Mouse (Mus musculus): Measurements from ENCODE around the gene Cacnb2.

DNA sequence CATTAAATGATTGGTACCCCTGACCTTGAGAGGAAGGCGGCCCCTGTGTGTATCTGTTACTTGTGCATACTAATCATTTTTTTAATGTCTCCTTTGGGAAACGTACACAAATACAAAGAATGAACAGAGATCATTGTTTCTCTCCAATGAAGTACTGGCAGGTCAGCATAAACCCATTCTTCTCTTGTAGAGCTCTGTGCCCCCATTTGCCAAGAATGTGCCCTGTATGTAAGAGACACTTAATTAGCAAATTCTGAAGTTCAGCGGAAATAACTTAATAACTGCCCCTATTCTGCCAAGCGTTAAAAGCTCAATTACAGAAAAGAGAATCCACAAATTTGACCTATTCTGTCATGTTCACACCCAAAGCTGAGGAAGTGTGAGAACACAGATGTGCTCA lies 339.4 kb downstream of the Cacnb2 start:
- TF ChIP-seq POLR2A (IDR thresholded peaks at IDR 0.05; ENCODE audit: borderline replicate concordance, extremely low read depth, insufficient read depth, insufficient read length, poor library complexity, severe bottlenecking) = no peak
- TF ChIP-seq CTCF (IDR thresholded peaks at IDR 0.05; ENCODE audit: borderline replicate concordance, extremely low read depth, insufficient read depth, insufficient read length) = no peak
